Mouse (Mus musculus) thymus, adult 2 months (tissue): ENCODE measurements at regions not wholly inside any gene's neighbourhood (a gene's known extent, or its start where the extent isn't known, plus 50 kb on each side); places are given as distances from the start of the nearest gene placed in this dataset.

Experiments
- CTCF ChIP-seq: fragments of 200-500 bp; IDR thresholded peaks from 2 replicates; pipeline ENCODE4 v1.5.1; 2012; ENCODE audit warnings: mild to moderate bottlenecking, control low read depth, low read length, moderate library complexity, borderline replicate concordance; ENCODE audit not compliant: control insufficient read depth, poor library complexity, insufficient read depth; ENCODE audit errors: extremely low read depth
- POLR2A ChIP-seq: fragments of 200-500 bp; IDR thresholded peaks from 2 replicates; pipeline ENCODE4 v1.6.1; 2012; ENCODE audit warnings: mild to moderate bottlenecking, low read length, control low read depth, moderate library complexity; ENCODE audit not compliant: control insufficient read depth, poor library complexity, insufficient read depth; ENCODE audit errors: extremely low read depth

DNA sequence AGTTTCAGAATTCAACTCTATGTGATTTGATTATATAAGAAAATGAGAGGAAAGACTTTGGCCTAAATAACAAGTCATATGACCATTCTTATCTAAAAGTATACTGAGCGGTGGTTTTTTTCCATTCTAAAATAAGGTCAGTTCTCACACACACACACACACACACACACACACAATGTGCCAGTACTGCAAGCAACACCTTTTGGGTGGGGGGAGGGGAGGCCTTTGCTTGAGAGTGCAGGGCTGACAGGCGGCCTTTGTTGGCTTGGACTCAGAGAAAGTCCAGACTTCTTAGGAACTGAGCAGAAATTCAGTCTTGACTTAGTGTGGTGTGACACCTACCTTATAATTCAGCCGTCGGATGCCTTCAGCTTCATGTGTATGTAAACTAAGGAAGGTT lies 475.6 kb upstream of the Gm19410 start:
- no peak for TF ChIP-seq CTCF
- TF ChIP-seq POLR2A = no peak
